Mouse (Mus musculus) left cerebral cortex, adult 2 months (tissue): ENCODE data around the gene Tmem131. TPM values are rescaled to one million over a fixed set of nuclear protein-coding genes. Genes with fewer than 3 reads are reported as not detected.

Experiments used
- DNase-seq, 2 experiments: peaks; one replicate each; pipeline ENCODE4 v3.0.0; 2021 to 2022; ENCODE audit warnings: low spot score in 2 of 2, mixed read lengths in 1 of 2; ENCODE audit errors: extremely low spot score in 1 of 2
- H3K27ac ChIP-seq: fragments of 200-600 bp; 2 replicates; pipeline ENCODE4 v1.8.1; 2022
- H3K4me3 ChIP-seq: fragments of 200-600 bp; 2 replicates; pipeline ENCODE4 v1.8.1; 2022
- CTCF ChIP-seq: fragments of 200-600 bp; IDR thresholded peaks from 2 replicates; pipeline ENCODE4 v1.8.1; 2022; ENCODE audit warnings: antibody characterized with exemption, mild to moderate bottlenecking, moderate library complexity
- intact Hi-C: fragments of 180-260 bp; cut with DNase I; formaldehyde crosslinking; loops from one replicate; pipeline ENCODE4 v1.15.1; 2025
- long read RNA-seq, 2 experiments: library from polyadenylated mRNA; stranded (forward); transcript quantifications; one replicate each; pipeline ENCODE4 v2.0.0; 2021; ENCODE audit warnings: borderline mapping rate in 2 of 2
- total RNA-seq, 2 experiments: library from RNA; stranded (reverse); gene quantifications; 2 replicates each; pipeline ENCODE4 v1.2.3; 2021

Tmem131 gene
- total RNA-seq, result 10 to 100 TPM; 53.6 to 61.1 TPM
- long read RNA-seq, experiment 1, full-length matches to known transcripts, result 23 of 41 reads
- long read RNA-seq, experiment 1, partial matches to known transcripts, result 8 of 41 reads
- long read RNA-seq, experiment 1, other reads (novel, unspliced or antisense), result 10 of 41 reads
- long read RNA-seq, experiment 2, full-length matches to known transcripts, result 23 of 48 reads
- long read RNA-seq, experiment 2, partial matches to known transcripts, result 9 of 48 reads
- long read RNA-seq, experiment 2, other reads (novel, unspliced or antisense), result 16 of 48 reads

- Histone ChIP-seq H3K4me3 (no peak within 1 kb of the TSS), H3K27ac (no peak within 1 kb of the TSS)
- TF ChIP-seq CTCF, result no peak
- no peak for DNase-seq
- intact Hi-C loops, result loop anchor here (5.0 kb wide), 2 partner anchors 236 to 309 kb away; no protein-coding TSS in a partner anchor
Observed at GRCm38 (mm10) chr1:36943653-36944052, at the start of gene Tmem131. Tmem131 (minus strand) TSS chr1:36943666.

- no peak for TF ChIP-seq CTCF
- intact Hi-C loops, result no loop called here
- DNase-seq, result no peak
- no peak overlapping the region for H3K27ac ChIP-seq
- no peak overlapping the region for H3K4me3 ChIP-seq
Observed at GRCm38 (mm10) chr1:36988561-36988960, 45.1 kb upstream of the Tmem131 start.

GRCm38 (mm10) chr1:36988161-36988560 is 44.7 kb upstream of the Tmem131 start:
- H3K4me3 ChIP-seq, result no peak overlapping the region
- TF ChIP-seq CTCF, result no peak
- H3K27ac ChIP-seq, result no peak overlapping the region
- no peak for DNase-seq
- intact Hi-C loops, result no loop called here

GRCm38 (mm10) chr1:36987172-36988148 is 44.0 kb upstream of the Tmem131 start:
- no peak for DNase-seq
- intact Hi-C loops, result no loop called here
- no peak overlapping the region for H3K27ac ChIP-seq
- TF ChIP-seq CTCF, result no peak
- no peak overlapping the region for H3K4me3 ChIP-seq

GRCm38 (mm10) chr1:36986396-36987160 is 43.1 kb upstream of the Tmem131 start:
- intact Hi-C loops, result no loop called here
- TF ChIP-seq CTCF, result no peak
- Histone ChIP-seq H3K27ac (no peak overlapping the region), H3K4me3 (no peak overlapping the region)
- no peak for DNase-seq

- H3K27ac ChIP-seq, result no peak overlapping the region
- no peak for DNase-seq
- intact Hi-C loops, result no loop called here
- H3K4me3 ChIP-seq, result no peak overlapping the region
- TF ChIP-seq CTCF, result no peak
Observed at GRCm38 (mm10) chr1:36985896-36986295, 42.4 kb upstream of the Tmem131 start.

- no peak for DNase-seq
- H3K4me3 ChIP-seq, result no peak overlapping the region
- H3K27ac ChIP-seq, result no peak overlapping the region
- intact Hi-C loops, result no loop called here
- no peak for TF ChIP-seq CTCF
Observed at GRCm38 (mm10) chr1:36984406-36984805, 40.9 kb upstream of the Tmem131 start.

- H3K27ac ChIP-seq, result no peak overlapping the region
- no peak overlapping the region for H3K4me3 ChIP-seq
- DNase-seq, result no peak
- intact Hi-C loops, result no loop called here
- no peak for TF ChIP-seq CTCF
Observed at GRCm38 (mm10) chr1:36983754-36984153, 40.3 kb upstream of the Tmem131 start.

- intact Hi-C loops, result no loop called here
- no peak for TF ChIP-seq CTCF
- no peak for DNase-seq
Observed at GRCm38 (mm10) chr1:36982191-36982961, 38.9 kb upstream of the Tmem131 start.

GRCm38 (mm10) chr1:36976770-36977169 is 33.3 kb upstream of the Tmem131 start:
- no peak for DNase-seq
- H3K4me3 ChIP-seq, result no peak overlapping the region
- no peak overlapping the region for H3K27ac ChIP-seq
- intact Hi-C loops, result no loop called here
- no peak for TF ChIP-seq CTCF

More at GRCm38 (mm10) chr1:36982191-36982961, 38.9 kb upstream of the Tmem131 start:
- Histone ChIP-seq H3K4me3 (no peak overlapping the region), H3K27ac (no peak overlapping the region)
